Mouse (Mus musculus) megakaryocyte, embryonic 14.5 days (primary cell): Measurements from ENCODE around the gene Rere. TPM values are rescaled to one million over a fixed set of nuclear protein-coding genes. Genes with fewer than 3 reads are reported as not detected.

Experiments used
- H3K27me3 ChIP-seq: replicated peaks from 2 replicates; pipeline ENCODE3; 2012; ENCODE audit warnings: inconsistent platforms
- H3K36me3 ChIP-seq: replicated peaks from 2 replicates; pipeline ENCODE3; 2012; ENCODE audit warnings: low read length, inconsistent platforms, mixed read lengths
- H3K4me1 ChIP-seq: 2 replicates; pipeline ENCODE4 v1.6.1; 2012; ENCODE audit warnings: inconsistent platforms
- H3K4me3 ChIP-seq: replicated peaks from 2 replicates; pipeline ENCODE3; 2012; ENCODE audit warnings: moderate library complexity, mild to moderate bottlenecking, inconsistent platforms
- H3K9me3 ChIP-seq: 2 replicates; pipeline ENCODE4 v1.6.1; 2012; ENCODE audit warnings: inconsistent platforms
- FLI1 ChIP-seq: IDR thresholded peaks from 2 replicates; pipeline ENCODE4 v1.6.1; 2012; ENCODE audit warnings: low read length, inconsistent platforms, mixed read lengths
- GATA1 ChIP-seq: IDR thresholded peaks from 3 replicates; pipeline ENCODE4 v1.6.1; 2012; ENCODE audit warnings: mixed read lengths, low read length, inconsistent platforms, borderline replicate concordance
- polyA plus RNA-seq: library from polyadenylated mRNA; stranded (reverse); fragments of >175 nt; gene quantifications from 2 replicates; pipeline ENCODE4 v1.2.3, GENCODE M21; 2012; ENCODE audit warnings: low replicate concordance; ENCODE audit not compliant: insufficient read depth

Gene Rere
- polyA plus RNA-seq, 1 experiment: 39.0 TPM

- Histone ChIP-seq H3K36me3 (peaks cover 25% of the 10 kb centered on the region), H3K9me3 (no peaks in the 10 kb centered on the region), H3K27me3 (no peaks in the 10 kb centered on the region), H3K4me3 (no peak overlapping the region), H3K4me1 (peaks cover 43% of the 10 kb centered on the region)
- TF ChIP-seq GATA1: no peak
- TF ChIP-seq FLI1: no peak
Measured at GRCm38 (mm10) chr4:150355801-150356200, 74.4 kb downstream of the Rere start.

GRCm38 (mm10) chr4:150361986-150362691 lies 80.7 kb downstream of the Rere start:
- H3K27me3 ChIP-seq: no peaks in the 10 kb centered on the region
- peaks cover 12% of the 10 kb centered on the region for H3K36me3 ChIP-seq
- H3K4me3 ChIP-seq: peak overlapping the region; percentile 53
- no peaks in the 10 kb centered on the region for H3K9me3 ChIP-seq
- H3K4me1 ChIP-seq: peaks cover 37% of the 10 kb centered on the region
- TF ChIP-seq GATA1: no peak
- TF ChIP-seq FLI1: no peak

- Histone ChIP-seq H3K27me3 (no peaks in the 10 kb centered on the region), H3K9me3 (no peaks in the 10 kb centered on the region), H3K36me3 (peaks cover 9% of the 10 kb centered on the region), H3K4me3 (no peak overlapping the region), H3K4me1 (peaks cover 37% of the 10 kb centered on the region)
- TF ChIP-seq GATA1 (no peak), FLI1 (no peak)
Measured at GRCm38 (mm10) chr4:150362858-150363257, 81.4 kb downstream of the Rere start.

GRCm38 (mm10) chr4:150364786-150365185 lies 83.3 kb downstream of the Rere start:
- Histone ChIP-seq H3K27me3 (no peaks in the 10 kb centered on the region), H3K4me1 (peaks cover 40% of the 10 kb centered on the region), H3K9me3 (no peaks in the 10 kb centered on the region), H3K4me3 (no peak overlapping the region), H3K36me3 (peaks cover 6% of the 10 kb centered on the region)
- TF ChIP-seq FLI1 (no peak), GATA1 (no peak)

DNA sequence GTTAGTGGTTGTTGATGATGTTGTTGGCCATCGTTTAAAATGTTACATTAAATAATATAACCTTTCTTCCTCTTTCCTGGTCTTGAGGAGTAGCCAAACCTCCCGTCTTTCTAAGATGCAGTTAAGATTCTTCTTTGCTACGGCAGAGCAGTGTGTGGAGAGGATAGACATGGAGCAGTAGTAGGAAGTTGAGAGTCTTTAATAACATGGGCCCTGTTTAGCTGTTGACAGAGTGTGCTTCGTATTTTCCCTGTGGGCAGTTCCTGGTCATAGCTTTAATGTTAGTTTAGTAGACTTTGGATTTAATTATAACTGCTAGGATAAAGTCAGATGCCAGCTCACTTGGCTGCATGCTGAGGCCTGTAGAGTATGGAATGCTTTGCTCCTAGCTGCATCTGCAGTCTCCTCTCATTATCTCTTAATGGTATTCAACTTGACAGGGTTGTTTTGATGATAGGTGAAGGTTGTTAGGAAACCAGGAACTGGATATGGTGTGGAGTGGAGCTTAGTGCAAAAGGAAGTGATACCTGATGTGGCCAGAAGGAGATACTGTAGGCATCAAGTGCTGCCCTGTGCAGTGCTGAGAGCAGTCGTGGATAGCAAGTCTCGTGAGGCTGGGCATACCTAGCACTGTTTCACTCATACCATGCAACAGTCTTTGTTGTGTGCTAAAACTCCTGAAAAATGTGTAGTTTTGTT lies 85.2 kb downstream of the Rere start:
- peaks cover 47% of the 10 kb centered on the region for H3K4me1 ChIP-seq
- no peak for TF ChIP-seq GATA1
- no peak for TF ChIP-seq FLI1
- no peaks in the 10 kb centered on the region for H3K9me3 ChIP-seq

GRCm38 (mm10) chr4:150371580-150372380 lies 90.3 kb downstream of the Rere start:
- Histone ChIP-seq H3K9me3 (no peaks in the 10 kb centered on the region), H3K4me3 (peak overlapping the region; percentile 94), H3K4me1 (peaks cover 70% of the 10 kb centered on the region), H3K36me3 (no peaks in the 10 kb centered on the region), H3K27me3 (no peaks in the 10 kb centered on the region)
- TF ChIP-seq GATA1: no peak
- TF ChIP-seq FLI1: no peak

More for the DNA sequence above, 85.2 kb downstream of the Rere start:
- H3K36me3 ChIP-seq: no peaks in the 10 kb centered on the region
- H3K27me3 ChIP-seq: no peaks in the 10 kb centered on the region
- peak overlapping the region; percentile 44 for H3K4me3 ChIP-seq

DNA sequence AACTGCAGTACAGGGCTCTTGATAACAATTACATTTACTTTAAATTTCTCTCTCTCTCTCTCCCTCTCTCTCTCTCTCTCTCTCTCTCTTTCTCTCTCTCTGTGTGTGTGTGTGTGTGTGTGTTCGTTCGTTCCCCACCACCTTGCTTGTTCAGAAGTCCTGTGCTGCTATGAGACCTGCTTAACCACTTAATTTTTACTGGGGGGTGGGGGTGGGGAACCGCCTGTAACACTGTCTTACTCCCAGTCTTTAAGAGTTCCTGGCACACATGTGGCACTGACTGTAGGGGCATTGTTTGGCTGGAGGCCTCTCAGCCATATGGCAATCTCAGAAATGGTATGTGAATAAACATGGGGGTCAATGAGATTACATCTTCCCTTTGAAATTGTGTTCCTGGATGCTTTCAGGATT lies 91.2 kb downstream of the Rere start:
- Histone ChIP-seq H3K4me3 (peak overlapping the region; percentile 94), H3K27me3 (no peaks in the 10 kb centered on the region), H3K4me1 (peaks cover 76% of the 10 kb centered on the region), H3K9me3 (no peaks in the 10 kb centered on the region), H3K36me3 (no peaks in the 10 kb centered on the region)
- TF ChIP-seq GATA1: no peak
- no peak for TF ChIP-seq FLI1

GRCm38 (mm10) chr4:150373111-150374109 lies 92.0 kb downstream of the Rere start:
- Histone ChIP-seq H3K36me3 (no peaks in the 10 kb centered on the region), H3K4me1 (peaks cover 84% of the 10 kb centered on the region), H3K4me3 (peak overlapping the region; percentile 94), H3K9me3 (no peaks in the 10 kb centered on the region), H3K27me3 (no peaks in the 10 kb centered on the region)
- no peak for TF ChIP-seq FLI1
- TF ChIP-seq GATA1: no peak
